Mouse (Mus musculus) left cerebral cortex, adult 18-20 months (tissue): ENCODE measurements at regions not wholly inside any gene's neighbourhood (a gene's known extent, or its start where the extent isn't known, plus 50 kb on each side); places are given as distances from the start of the nearest gene placed in this dataset.
"Not testable (repeated sequence)": the region's sequence is repeated elsewhere in the genome, so short reads cannot be mapped to it uniquely, and the experiment has no call there.

Experiments used
- DNase-seq, 2 experiments: peaks; one replicate each; pipeline ENCODE4 v3.0.0; 2021 to 2022; ENCODE audit warnings: low spot score in 2 of 2, mixed read lengths in 1 of 2

DNA sequence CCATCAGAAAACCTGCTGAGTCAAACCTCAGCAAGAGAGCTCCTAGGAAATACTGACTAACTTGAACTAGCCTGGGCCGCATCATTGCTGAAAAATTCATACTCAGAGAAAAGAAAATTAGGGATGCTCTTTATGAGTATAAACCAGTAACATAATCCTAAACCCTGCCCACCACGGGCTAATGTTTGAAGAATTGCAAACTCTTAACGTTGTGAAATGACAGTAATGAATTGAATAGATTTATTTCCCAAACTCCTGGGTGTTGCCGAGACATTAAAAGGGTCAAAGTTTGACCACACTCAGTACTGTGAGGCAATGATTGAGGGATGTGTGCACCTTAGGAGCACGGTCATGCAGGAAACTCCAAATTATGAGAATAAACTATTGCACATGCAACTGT is 125.3 kb downstream of the Gipc2 start:
- DNase-seq = no peak

GRCm38 (mm10) chr3:152036819-152037218 is 129.2 kb downstream of the Gipc2 start:
- DNase-seq = not testable (repeated sequence)

GRCm38 (mm10) chr3:152035416-152035815 is 130.6 kb downstream of the Gipc2 start:
- no peak for DNase-seq

GRCm38 (mm10) chr3:152034686-152035085 is 131.3 kb downstream of the Gipc2 start:
- no peak for DNase-seq

- DNase-seq = no peak
Observed at GRCm38 (mm10) chr3:152034221-152034620, 131.8 kb downstream of the Gipc2 start.

GRCm38 (mm10) chr3:152032663-152033318 is 133.2 kb downstream of the Gipc2 start:
- DNase-seq = no peak

GRCm38 (mm10) chr3:152028695-152029094 is 137.3 kb downstream of the Gipc2 start:
- DNase-seq = no peak

- no peak for DNase-seq
Observed at GRCm38 (mm10) chr3:152026034-152026433, 140.0 kb downstream of the Gipc2 start.

GRCm38 (mm10) chr3:152025122-152025521 is 140.9 kb downstream of the Gipc2 start:
- DNase-seq = no peak

DNA sequence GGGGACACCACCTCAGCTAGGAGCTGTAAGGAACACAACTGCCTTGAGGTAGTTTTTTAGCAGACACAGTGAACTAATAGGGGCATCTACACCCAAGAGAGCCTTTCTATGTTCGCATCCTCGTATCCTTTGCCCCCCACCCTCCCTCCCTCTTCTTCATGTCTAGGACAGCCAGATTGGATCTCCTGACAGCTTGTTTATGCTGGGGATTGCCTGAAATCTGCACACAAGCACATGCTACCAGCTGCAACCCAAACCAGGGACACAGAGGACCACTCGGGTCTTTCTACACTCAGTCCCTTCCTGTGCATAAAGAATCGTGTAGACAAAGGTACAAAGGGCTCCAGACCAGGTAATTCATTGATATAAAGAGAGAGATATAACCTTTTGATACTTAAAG is 159.3 kb downstream of the Gipc2 start:
- no peak for DNase-seq

DNA sequence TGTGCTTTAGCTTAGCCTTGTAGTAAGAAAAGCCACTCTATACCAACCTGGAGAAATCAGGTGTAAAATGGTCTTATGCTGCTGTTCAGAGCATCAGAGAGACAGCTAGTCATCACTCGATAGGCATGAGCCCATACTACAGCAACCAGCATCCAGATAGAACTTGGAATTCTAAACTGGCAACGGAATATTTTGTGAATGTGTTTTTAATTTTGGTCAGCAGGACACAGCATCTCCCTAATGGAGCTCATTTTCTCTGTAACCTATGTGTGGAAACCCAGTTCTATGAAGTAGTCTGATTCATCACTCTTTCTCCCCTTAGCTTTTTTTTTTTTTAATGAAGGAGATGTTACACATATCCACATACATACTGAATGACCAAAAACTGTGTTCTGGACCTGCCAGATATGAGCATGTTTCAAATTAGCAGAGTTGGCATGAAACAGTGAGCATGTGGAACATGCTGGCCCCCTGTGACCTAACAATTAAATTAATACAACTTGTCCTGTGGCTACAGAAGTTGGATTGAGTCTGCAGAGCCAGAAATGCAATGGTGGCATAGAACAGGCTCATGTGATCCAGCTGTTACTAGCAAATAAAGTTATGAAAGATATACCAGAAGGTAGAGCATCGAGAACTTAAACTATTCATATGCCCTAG is 160.5 kb downstream of the Gipc2 start:
- DNase-seq = no peak

GRCm38 (mm10) chr3:152004411-152004955 is 161.5 kb downstream of the Gipc2 start:
- DNase-seq = no peak

GRCm38 (mm10) chr3:151997534-151998107 is 160.2 kb upstream of the Ptgfr start:
- DNase-seq = peak; percentile 11 to 18

DNA sequence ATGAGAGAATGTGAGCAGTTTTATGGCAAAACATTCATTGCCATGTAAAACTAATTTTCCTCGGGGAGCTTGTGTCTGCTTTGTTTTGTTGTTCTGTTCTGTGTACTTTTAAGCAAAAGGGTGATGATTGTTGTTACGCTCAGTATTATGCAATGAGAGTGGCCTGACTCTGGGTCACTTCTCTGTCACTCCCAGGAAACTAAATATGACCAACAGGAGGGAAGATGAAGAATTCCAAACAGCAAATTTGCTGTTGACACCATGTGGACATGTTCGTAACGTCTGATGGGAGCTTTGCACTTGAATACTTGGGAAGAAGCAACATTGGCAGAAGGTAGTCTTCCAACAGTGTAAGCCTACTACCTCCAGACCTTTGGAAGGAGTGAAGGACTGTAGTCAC is 159.7 kb upstream of the Ptgfr start:
- no peak for DNase-seq

DNA sequence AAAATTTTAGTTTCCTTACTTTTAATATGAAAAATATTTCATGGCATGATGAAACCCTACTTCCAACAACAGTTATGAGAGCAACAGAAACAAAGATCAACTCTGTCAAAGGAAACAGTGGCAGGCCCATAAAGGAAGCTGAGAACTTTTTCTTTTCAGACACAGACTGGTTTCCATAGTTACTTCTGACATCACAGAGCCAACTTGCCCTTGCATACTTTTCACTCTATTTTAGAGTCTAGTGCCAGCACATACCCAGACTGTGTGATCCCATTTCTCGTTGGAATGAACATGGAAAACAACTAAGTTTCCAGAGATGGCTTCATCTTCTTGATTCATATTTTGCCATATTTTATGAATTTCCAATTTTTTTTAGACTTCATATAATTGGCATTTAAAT is 150.8 kb upstream of the Ptgfr start:
- DNase-seq = no peak

DNA sequence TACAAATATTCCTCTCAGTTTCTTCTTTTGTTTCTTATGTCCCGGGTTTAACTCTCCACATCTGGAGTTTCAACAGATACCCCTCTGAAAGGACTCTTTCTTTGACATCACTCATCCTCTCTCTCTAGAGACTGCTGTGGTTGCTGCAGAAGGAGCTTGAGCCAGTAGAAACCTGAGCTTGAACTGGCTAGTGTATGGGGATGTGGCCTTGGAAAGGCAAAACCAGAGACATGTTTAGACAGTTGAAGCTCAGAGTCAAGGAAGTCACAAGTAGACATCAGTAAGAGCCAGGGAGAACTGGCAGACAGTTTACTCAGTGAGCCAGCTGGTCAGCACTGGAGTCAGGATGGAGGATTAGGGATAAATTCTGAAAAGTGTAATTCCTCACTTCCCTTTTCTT is 140.7 kb upstream of the Ptgfr start:
- DNase-seq = no peak

GRCm38 (mm10) chr3:151977651-151978050 is 140.2 kb upstream of the Ptgfr start:
- no peak for DNase-seq

GRCm38 (mm10) chr3:151949865-151950264 is 112.4 kb upstream of the Ptgfr start:
- no peak for DNase-seq

DNA sequence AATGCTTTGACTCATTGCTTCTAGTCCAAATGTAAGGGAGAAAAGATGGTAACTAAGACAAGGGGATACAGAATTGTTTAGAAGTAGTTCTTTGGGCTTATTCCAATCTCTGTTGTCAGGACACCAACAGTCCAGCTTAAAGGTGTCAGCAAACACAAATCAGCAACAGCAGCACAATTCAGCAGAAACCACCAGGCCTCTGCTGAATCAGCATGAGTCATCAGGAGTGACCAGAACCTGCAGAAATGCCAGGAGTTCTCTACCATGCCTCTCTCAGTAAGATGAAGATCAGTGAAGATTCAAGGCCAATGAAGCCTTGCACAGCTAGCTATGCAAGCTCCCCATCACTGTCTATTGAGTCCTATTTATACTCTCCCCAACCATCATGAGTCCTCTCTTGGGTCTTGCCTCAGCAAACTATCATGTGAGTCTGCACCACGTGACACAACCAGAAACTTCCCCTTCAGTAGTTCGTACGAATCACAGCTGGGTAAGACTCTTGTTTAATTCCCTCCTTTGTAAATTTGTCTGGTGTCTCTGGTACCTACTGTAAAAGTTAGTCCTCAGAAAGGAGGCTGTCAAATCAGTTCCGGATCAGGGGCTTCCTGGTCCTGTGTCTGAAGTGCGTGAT is 110.7 kb upstream of the Ptgfr start:
- no peak for DNase-seq

GRCm38 (mm10) chr3:151945916-151946315 is 108.5 kb upstream of the Ptgfr start:
- DNase-seq = no peak

- no peak for DNase-seq
Observed at GRCm38 (mm10) chr3:151943542-151943941, 106.1 kb upstream of the Ptgfr start.

GRCm38 (mm10) chr3:151938472-151939029 is 101.1 kb upstream of the Ptgfr start:
- no peak for DNase-seq
